Mouse (Mus musculus) MEL (cell line): ENCODE measurements around the gene Rabep2. TPM values are rescaled to one million over a fixed set of nuclear protein-coding genes. Genes with fewer than 3 reads are reported as not detected.

ENCODE experiments used
- DNase-seq: peaks from one replicate; pipeline ENCODE4 v3.0.0; 2011; ENCODE audit warnings: low read depth, low spot score
- H3K27ac ChIP-seq: 2 replicates; pipeline ENCODE4 v1.5.1; 2012; ENCODE audit warnings: low read depth, mild to moderate bottlenecking, control low read depth, low read length, moderate library complexity; ENCODE audit not compliant: control insufficient read depth
- H3K27me3 ChIP-seq, 2 experiments: fragments of 150-350 bp in 1 of 2; sonication (generic) in 1 of 2; 2 replicates each; pipeline ENCODE4 v1.6.1; 2012; ENCODE audit warnings: low read length in 2 of 2, mild to moderate bottlenecking in 2 of 2, improper control_type of control experiment in 1 of 2, moderate library complexity in 1 of 2; ENCODE audit not compliant: insufficient read depth in 2 of 2, control insufficient read depth in 1 of 2
- H3K36me3 ChIP-seq, 2 experiments: 2 replicates each; pipeline ENCODE4 v1.6.1; 2012 to 2014; ENCODE audit warnings: low read length in 2 of 2, improper control_type of control experiment in 1 of 2, inconsistent platforms in 1 of 2, mild to moderate bottlenecking in 1 of 2; ENCODE audit not compliant: insufficient read depth in 2 of 2, control insufficient read depth in 1 of 2
- H3K4me1 ChIP-seq, 2 experiments: fragments of 150-350 bp in 1 of 2; sonication (generic) in 1 of 2; 2 replicates each; pipeline ENCODE4 v1.6.1; 2012; ENCODE audit warnings: low read length in 2 of 2, improper control_type of control experiment in 1 of 2, mild to moderate bottlenecking in 1 of 2; ENCODE audit not compliant: insufficient read depth in 2 of 2, control insufficient read depth in 1 of 2
- H3K4me3 ChIP-seq, 2 experiments: fragments of 150-350 bp in 1 of 2; sonication (generic) in 1 of 2; 2 replicates each; pipeline ENCODE4 v1.5.1; 2012; ENCODE audit warnings: low read depth in 2 of 2, low read length in 2 of 2, mild to moderate bottlenecking in 2 of 2, moderate library complexity in 2 of 2, control low read depth in 1 of 2, improper control_type of control experiment in 1 of 2; ENCODE audit not compliant: control insufficient read depth in 1 of 2, insufficient read depth in 1 of 2
- H3K79me2 ChIP-seq: 2 replicates; pipeline ENCODE4 v1.6.1; 2012; ENCODE audit warnings: mild to moderate bottlenecking, low read length, moderate library complexity; ENCODE audit not compliant: control insufficient read depth, poor library complexity, insufficient read depth
- H3K9ac ChIP-seq: 2 replicates; pipeline ENCODE4 v1.6.1; 2012; ENCODE audit warnings: low read depth, mild to moderate bottlenecking, control low read depth, low read length, moderate library complexity; ENCODE audit not compliant: control insufficient read depth, poor library complexity, severe bottlenecking
- H3K9me3 ChIP-seq: fragments of 150-350 bp; sonication (generic); replicated peaks from 2 replicates; pipeline ENCODE4 v1.6.1; 2012; ENCODE audit warnings: mild to moderate bottlenecking, low read length, improper control_type of control experiment, moderate library complexity; ENCODE audit not compliant: insufficient read depth
- CHD1 ChIP-seq: IDR thresholded peaks from 2 replicates; pipeline ENCODE4 v1.6.1; 2012; ENCODE audit warnings: low read depth, mild to moderate bottlenecking, inconsistent platforms, low read length, improper control_type of control experiment
- CHD2 ChIP-seq: IDR thresholded peaks from 2 replicates; pipeline ENCODE4 v1.6.1; 2011; ENCODE audit warnings: low read length, improper control_type of control experiment
- E2F4 ChIP-seq: IDR thresholded peaks from 2 replicates; pipeline ENCODE4 v1.6.1; 2011; ENCODE audit warnings: low read depth, low read length, improper control_type of control experiment, borderline replicate concordance
- EP300 ChIP-seq, 2 experiments: IDR thresholded peaks; 2 replicates each; pipeline ENCODE4 v1.6.1; 2011; ENCODE audit warnings: improper control_type of control experiment in 2 of 2, low read length in 2 of 2, low read depth in 1 of 2, mild to moderate bottlenecking in 1 of 2
- ETS1 ChIP-seq: IDR thresholded peaks from 2 replicates; pipeline ENCODE4 v1.6.1; 2012; ENCODE audit warnings: low read depth, mild to moderate bottlenecking, inconsistent platforms, low read length, improper control_type of control experiment, moderate library complexity
- GATA1 ChIP-seq: IDR thresholded peaks from 2 replicates; pipeline ENCODE4 v1.6.1; 2011; ENCODE audit warnings: low read depth, low read length, improper control_type of control experiment
- JUND ChIP-seq: IDR thresholded peaks from 2 replicates; pipeline ENCODE4 v1.6.1; 2011; ENCODE audit warnings: low read depth, mild to moderate bottlenecking, improper control_type of control experiment, low read length
- KAT2A ChIP-seq: conservative IDR thresholded peaks from 2 replicates; pipeline ENCODE4 v1.6.1; 2012; ENCODE audit warnings: low read depth, low read length, improper control_type of control experiment, inconsistent platforms
- MAFK ChIP-seq: IDR thresholded peaks from 2 replicates; pipeline ENCODE4 v1.6.1; 2011; ENCODE audit warnings: low read depth, mild to moderate bottlenecking, low read length, improper control_type of control experiment, borderline replicate concordance
- MAZ ChIP-seq: IDR thresholded peaks from 2 replicates; pipeline ENCODE4 v1.6.1; 2012; ENCODE audit warnings: low read depth, mild to moderate bottlenecking, inconsistent platforms, low read length, improper control_type of control experiment
- MXI1 ChIP-seq: IDR thresholded peaks from 2 replicates; pipeline ENCODE4 v1.6.1; 2011; ENCODE audit warnings: mild to moderate bottlenecking, low read depth, low read length, improper control_type of control experiment
- MYB ChIP-seq: IDR thresholded peaks from 2 replicates; pipeline ENCODE4 v1.6.1; 2011; ENCODE audit warnings: mild to moderate bottlenecking, low read depth, low read length, improper control_type of control experiment
- NRF1 ChIP-seq: IDR thresholded peaks from 2 replicates; pipeline ENCODE4 v1.6.1; 2014; ENCODE audit warnings: low read depth, mild to moderate bottlenecking, inconsistent platforms, low read length, improper control_type of control experiment, moderate library complexity; ENCODE audit not compliant: poor library complexity, insufficient read depth, severe bottlenecking
- POLR2AphosphoS5 ChIP-seq: IDR thresholded peaks from 2 replicates; pipeline ENCODE4 v1.6.1; 2012; ENCODE audit warnings: low read depth, borderline replicate concordance, mild to moderate bottlenecking, inconsistent platforms, low read length, moderate library complexity, mixed read lengths
- RAD21 ChIP-seq: IDR thresholded peaks from 2 replicates; pipeline ENCODE4 v1.6.1; 2011; ENCODE audit warnings: mild to moderate bottlenecking, low read depth, low read length, improper control_type of control experiment
- SIN3A ChIP-seq: IDR thresholded peaks from 2 replicates; pipeline ENCODE4 v1.6.1; 2012; ENCODE audit warnings: low read length, improper control_type of control experiment, inconsistent platforms
- SMC3 ChIP-seq: IDR thresholded peaks from 2 replicates; pipeline ENCODE4 v1.6.1; 2011; ENCODE audit warnings: low read depth, low read length, improper control_type of control experiment
- TAL1 ChIP-seq: IDR thresholded peaks from 2 replicates; pipeline ENCODE4 v1.6.1; 2012; ENCODE audit warnings: mild to moderate bottlenecking, inconsistent platforms, low read length, moderate library complexity, mixed read lengths
- USF1 ChIP-seq: IDR thresholded peaks from 2 replicates; pipeline ENCODE4 v1.6.1; 2014; ENCODE audit warnings: low read depth, mild to moderate bottlenecking, inconsistent platforms, low read length, improper control_type of control experiment, moderate library complexity
- USF2 ChIP-seq, 2 experiments: IDR thresholded peaks; 2 replicates each; pipeline ENCODE4 v1.6.1; 2011 to 2012; ENCODE audit warnings: improper control_type of control experiment in 2 of 2, low read length in 2 of 2, borderline replicate concordance in 1 of 2, inconsistent platforms in 1 of 2, low read depth in 1 of 2, mild to moderate bottlenecking in 1 of 2; ENCODE audit not compliant: insufficient read depth in 1 of 2
- ZC3H11A ChIP-seq: IDR thresholded peaks from 2 replicates; pipeline ENCODE4 v1.6.1; 2012; ENCODE audit warnings: low read depth, mild to moderate bottlenecking, inconsistent platforms, low read length, improper control_type of control experiment
- ZMIZ1 ChIP-seq: IDR thresholded peaks from 2 replicates; pipeline ENCODE4 v1.6.1; 2012; ENCODE audit warnings: low read depth, mild to moderate bottlenecking, inconsistent platforms, low read length, improper control_type of control experiment, moderate library complexity
- ZNF384 ChIP-seq: IDR thresholded peaks from 2 replicates; pipeline ENCODE4 v1.6.1; 2012; ENCODE audit warnings: low read depth, mild to moderate bottlenecking, inconsistent platforms, low read length, improper control_type of control experiment
- polyA plus RNA-seq, 2 experiments: library from polyadenylated mRNA; stranded (reverse) in 1 of 2; unstranded in 1 of 2; fragments of >175 nt in 1 of 2; fragments of >200 nt in 1 of 2; gene quantifications; 2 replicates each; pipeline versions ENCODE4 v1.2.1 to v1.2.4; 2012; ENCODE audit warnings: low replicate concordance in 2 of 2, low read depth in 1 of 2; ENCODE audit not compliant: insufficient read length in 2 of 2, insufficient read depth in 1 of 2, missing spikeins in 1 of 2
- total RNA-seq: library from RNA; depleted of rRNA; stranded (reverse); fragments of 300-350 nt; gene quantifications from 2 replicates; pipeline ENCODE4 v1.2.3, GENCODE M21; 2012

Rabep2 gene
- total and polyA plus RNA-seq, 3 experiments, result 12.9 to 16.2 TPM; not detected in 1

DNA sequence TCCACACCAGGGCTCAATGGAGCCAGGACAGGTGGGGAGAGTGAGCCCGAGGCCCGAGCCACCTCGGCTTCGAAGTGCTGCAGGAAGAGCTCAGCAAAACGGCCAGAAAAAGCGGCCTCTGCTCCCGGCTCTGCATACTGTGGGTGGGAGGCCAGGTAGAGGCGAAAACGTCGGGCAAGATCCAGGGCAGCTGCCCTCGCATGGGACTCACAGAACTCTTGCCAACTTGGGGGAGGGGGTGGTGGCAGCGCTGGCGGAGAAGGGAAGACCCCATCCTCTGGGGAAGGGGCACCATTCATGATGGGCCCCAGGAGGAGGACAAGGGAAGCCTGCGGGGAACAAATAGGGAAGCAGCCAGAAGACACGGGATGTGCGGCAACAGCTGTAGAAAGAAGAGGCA lies 44.2 kb downstream of the Rabep2 start:
- peaks cover 19 to 40% of the 10 kb centered on the region in 2 experiments for H3K4me1 ChIP-seq

DNA sequence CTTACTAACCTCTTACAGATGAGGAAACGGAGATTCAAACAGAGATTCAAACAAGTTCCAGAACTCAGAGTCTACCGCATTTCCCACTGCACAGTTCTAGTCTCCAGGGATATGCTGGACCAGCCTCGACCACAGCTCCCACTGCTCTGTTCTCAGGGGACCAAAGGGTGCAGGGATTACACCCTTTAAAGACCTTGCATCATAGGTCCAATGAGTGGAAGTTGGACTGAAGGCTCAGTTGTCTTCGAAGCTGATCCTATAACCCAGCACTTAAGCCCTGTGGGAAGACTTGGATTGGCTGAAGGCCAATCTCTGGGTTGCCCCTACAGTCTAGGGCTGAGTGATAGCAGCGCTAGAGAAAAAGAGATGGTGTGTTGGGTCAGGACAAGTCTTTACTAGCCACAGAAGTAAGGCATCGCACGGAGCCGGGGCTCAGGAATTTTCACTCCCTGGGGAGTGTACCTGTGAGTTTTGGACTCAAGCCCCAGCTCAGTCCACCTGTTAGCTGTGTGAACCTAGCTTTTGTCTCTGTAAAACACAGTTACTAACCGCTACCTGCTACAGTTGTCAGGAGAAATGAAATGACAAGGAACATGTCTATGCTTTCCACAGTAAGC lies 45.0 kb downstream of the Rabep2 start:
- H3K9me3 ChIP-seq, result no peaks in the 10 kb centered on the region
- no peak for TF ChIP-seq CHD1
- TF ChIP-seq EP300 (IDR thresholded peaks at IDR 0.05; ENCODE audit: low read depth in 1 of 2, low read length in 2 of 2), result no peak
- TF ChIP-seq SIN3A, result no peak
- TF ChIP-seq POLR2AphosphoS5, result no peak
- no peak for TF ChIP-seq MXI1
- no peak for TF ChIP-seq SMC3
- no peak for TF ChIP-seq MAZ
- no peak for TF ChIP-seq TAL1
- no peak for TF ChIP-seq MAFK
- no peak for TF ChIP-seq E2F4
- no peak for TF ChIP-seq ETS1
- no peak for TF ChIP-seq RAD21
- TF ChIP-seq ZC3H11A, result no peak
- TF ChIP-seq KAT2A, result no peak
- no peak for TF ChIP-seq GATA1
- no peak overlapping the region for H3K27ac ChIP-seq
- H3K4me1 ChIP-seq, result peaks cover 19 to 40% of the 10 kb centered on the region in 2 experiments
- H3K27me3 ChIP-seq, result no peaks in the 10 kb centered on the region
- peaks cover 19% of the 10 kb centered on the region for H3K79me2 ChIP-seq
- peak overlapping the region; percentile 89 to 90 for H3K4me3 ChIP-seq
- H3K9ac ChIP-seq, result no peak overlapping the region; the same call in 1 of the 2 replicates
- no peak for DNase-seq
- peaks cover 1 to 30% of the 10 kb centered on the region in 2 experiments; a peak in 3 of 4 replicates for H3K36me3 ChIP-seq

More for the DNA sequence above, 44.2 kb downstream of the Rabep2 start:
- no peaks in the 10 kb centered on the region for H3K9me3 ChIP-seq
- TF ChIP-seq MYB (no peak), KAT2A (no peak), ZMIZ1 (no peak), USF1 (no peak), CHD2 (no peak), ZNF384 (no peak), USF2 (IDR thresholded peaks at IDR 0.05; ENCODE audit: borderline replicate concordance in 1 of 2, insufficient read depth in 1 of 2, low read depth in 1 of 2, low read length in 2 of 2) (no peak), NRF1 (no peak), JUND (no peak)
- no peaks in the 10 kb centered on the region for H3K27me3 ChIP-seq
- peaks cover 19% of the 10 kb centered on the region for H3K79me2 ChIP-seq
- H3K36me3 ChIP-seq, result peaks cover 1 to 30% of the 10 kb centered on the region in 2 experiments; a peak in 3 of 4 replicates
- no peak overlapping the region for H3K27ac ChIP-seq
- H3K9ac ChIP-seq, result no peak overlapping the region
- no peak for DNase-seq
- H3K4me3 ChIP-seq, result no peak overlapping the region
